Mouse (Mus musculus): ENCODE measurements around the gene Gm20388.

DNA sequence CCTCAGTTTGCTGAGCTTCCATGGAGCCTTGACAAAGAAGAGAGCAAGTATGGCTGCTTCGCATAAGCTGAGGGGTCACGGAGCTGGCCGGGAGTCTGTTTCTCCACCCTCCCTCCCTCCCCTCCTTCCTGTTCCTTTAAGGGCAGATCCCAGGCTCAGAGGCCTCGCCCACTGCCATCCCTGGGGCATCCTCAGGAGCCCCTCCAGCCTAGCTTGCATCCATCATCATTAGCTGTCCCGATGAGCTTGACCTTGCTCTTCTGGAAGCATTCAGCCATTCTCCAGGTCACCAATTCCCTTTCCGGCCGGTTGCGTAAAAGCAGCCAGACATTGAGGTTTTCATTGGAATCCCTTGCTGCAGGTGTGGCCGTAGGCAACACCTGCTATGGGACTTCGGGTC lies 2144.7 kb downstream of the Gm20388 start:
- TF ChIP-seq CTCF (IDR thresholded peaks at IDR 0.05; ENCODE audit: low read depth): no peak
- TF ChIP-seq EP300 (optimal IDR thresholded peaks at IDR 0.05): no peak
